Mouse (Mus musculus) limb, embryonic 12.5 days (tissue): ENCODE measurements around the gene Echdc3. TPM values are rescaled to one million over a fixed set of nuclear protein-coding genes. Genes with fewer than 3 reads are reported as not detected.
A peak's percentile ranks its signal among the peaks of the same experiment; 100 is the strongest.

Source experiments
- ATAC-seq: fragments of 200-750 bp; cut with Nextera tagmentation; 2 replicates; pipeline ENCODE4 v1.8.0; 2017; ENCODE audit warnings: low read depth, moderate TSS enrichment; ENCODE audit not compliant: insufficient number of reproducible peaks, insufficient read depth, low FRiP score, low TSS enrichment
- H3K27ac ChIP-seq: fragments of 300-500 bp; sonication (generic); 2 replicates; pipeline ENCODE4 v1.5.1; 2016; ENCODE audit warnings: mild to moderate bottlenecking, moderate library complexity
- H3K27me3 ChIP-seq: fragments of 300-500 bp; sonication (generic); 2 replicates; pipeline ENCODE4 v1.6.1; 2016; ENCODE audit warnings: mild to moderate bottlenecking, moderate library complexity
- H3K36me3 ChIP-seq: fragments of 300-500 bp; sonication (generic); 2 replicates; pipeline ENCODE4 v1.6.1; 2016; ENCODE audit warnings: mild to moderate bottlenecking, moderate library complexity
- H3K4me1 ChIP-seq: fragments of 300-500 bp; sonication (generic); replicated peaks from 2 replicates; pipeline ENCODE4 v1.6.1; 2016
- H3K4me2 ChIP-seq: fragments of 300-500 bp; sonication (generic); 2 replicates; pipeline ENCODE4 v1.6.1; 2016; ENCODE audit warnings: mild to moderate bottlenecking, moderate library complexity
- H3K4me3 ChIP-seq: fragments of 300-500 bp; sonication (generic); replicated peaks from 2 replicates; pipeline ENCODE4 v1.5.1; 2016; ENCODE audit warnings: mild to moderate bottlenecking
- H3K9ac ChIP-seq: fragments of 300-500 bp; sonication (generic); replicated peaks from 2 replicates; pipeline ENCODE4 v1.6.1; 2016; ENCODE audit warnings: mild to moderate bottlenecking, moderate library complexity
- H3K9me3 ChIP-seq: fragments of 300-500 bp; sonication (generic); 2 replicates; pipeline ENCODE4 v1.6.1; 2016; ENCODE audit warnings: mild to moderate bottlenecking, moderate library complexity
- WGBS: fragments of 180-500 bp; shearing (Covaris S2); methylation state at CpG from one replicate; pipeline ENCODE4 v1.1.7; 2016; 5-methylcytosine and 5-hydroxymethylcytosine counted together
- polyA plus RNA-seq: library from polyadenylated mRNA; unstranded; fragments of >200 nt; fragmentation: Nextera tagmentation; extraction: Ambion mirVana; gene quantifications from 2 replicates; pipeline ENCODE4 v1.2.1, GENCODE M21; 2016

The Echdc3 gene
- polyA plus RNA-seq, 1 experiment from 2014 or later = 4.3 TPM

DNA sequence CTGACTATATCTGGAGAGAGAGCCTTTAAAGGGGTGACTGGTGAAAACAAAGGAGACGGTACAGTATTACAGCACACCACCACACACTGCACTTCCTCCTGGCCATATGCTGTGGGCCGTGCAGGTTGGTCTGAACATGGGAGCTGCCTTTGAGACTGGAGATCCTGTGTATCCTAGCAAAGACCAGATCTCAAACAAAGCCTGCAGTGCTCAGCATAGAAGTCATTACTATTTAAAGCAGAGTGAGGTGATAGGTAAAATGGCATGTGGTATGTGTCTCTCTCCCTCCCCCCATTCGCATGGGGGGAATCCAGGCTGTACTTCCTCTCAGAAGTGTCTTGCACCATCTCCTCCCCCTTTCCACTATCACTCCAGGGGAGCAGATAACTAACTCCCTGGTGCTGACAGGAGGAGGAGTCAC lies 38.3 kb upstream of the Echdc3 start:
- H3K36me3 ChIP-seq = no peaks in the 10 kb centered on the region
- H3K9me3 ChIP-seq = 0 out of 2 replicates have a peak, but pooled peaks cover 7% of the 10 kb centered on the region
- H3K9ac ChIP-seq = no peak overlapping the region
- ATAC-seq = no peak
- no peak overlapping the region for H3K4me2 ChIP-seq
- H3K4me1 ChIP-seq = peaks cover 2% of the 10 kb centered on the region
- no peak overlapping the region for H3K27ac ChIP-seq
- no peaks in the 10 kb centered on the region for H3K27me3 ChIP-seq
- 81% methylated on average over 3 of the region's 3 CpGs for WGBS
- H3K4me3 ChIP-seq = no peak overlapping the region

DNA sequence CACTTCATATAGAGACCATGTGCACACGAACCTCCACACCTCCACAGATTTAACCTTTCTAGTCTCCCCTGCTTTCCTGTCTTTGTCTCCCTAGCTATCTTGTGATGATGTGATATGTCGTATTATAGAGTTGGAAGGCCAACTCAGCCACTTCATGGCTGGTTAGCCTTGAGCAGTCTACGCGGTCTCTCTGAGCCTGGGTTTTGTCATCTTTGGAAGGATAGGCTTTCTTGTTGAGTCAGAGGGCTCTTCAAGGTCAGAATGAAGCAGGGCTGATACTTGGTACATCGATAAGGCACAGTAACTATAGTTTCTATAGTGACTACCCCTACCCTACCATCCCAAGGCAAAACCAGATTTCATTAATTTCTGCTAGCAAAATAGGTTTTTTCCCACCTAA lies 28.6 kb upstream of the Echdc3 start:
- Histone ChIP-seq H3K4me1 (peaks cover 10% of the 10 kb centered on the region; the same call in 1 of the 2 replicates), H3K27ac (no peak overlapping the region), H3K27me3 (no peaks in the 10 kb centered on the region), H3K36me3 (no peaks in the 10 kb centered on the region), H3K9ac (no peak overlapping the region), H3K4me3 (no peak overlapping the region), H3K4me2 (no peak overlapping the region), H3K9me3 (0 out of 2 replicates have a peak, but pooled peaks cover 5% of the 10 kb centered on the region)
- no peak for ATAC-seq
- WGBS = 88% methylated on average over 5 of the region's 5 CpGs

DNA sequence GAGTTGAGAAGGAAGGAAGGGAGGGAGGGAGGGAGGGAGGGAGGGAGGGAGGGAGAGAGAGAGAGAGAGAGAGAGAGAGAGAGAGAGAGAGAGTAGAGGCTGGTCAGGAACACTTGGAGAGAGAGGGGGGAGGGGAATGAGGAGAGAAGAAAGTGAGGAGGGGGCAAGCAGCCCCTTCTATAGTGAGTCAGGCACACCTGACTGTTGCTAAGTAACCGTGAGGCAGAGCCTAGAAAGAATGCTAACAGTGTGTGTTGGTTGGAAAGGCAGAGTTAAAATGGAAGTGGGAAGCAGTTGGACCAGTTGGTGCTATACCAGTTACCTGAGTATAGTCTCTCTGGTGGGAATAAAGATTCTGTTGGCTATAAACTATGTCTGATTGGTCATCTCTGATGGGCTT lies 27.2 kb upstream of the Echdc3 start:
- Histone ChIP-seq H3K9ac (no peak overlapping the region), H3K4me3 (no peak overlapping the region), H3K4me2 (no peak overlapping the region), H3K36me3 (no peaks in the 10 kb centered on the region), H3K27ac (no peak overlapping the region), H3K9me3 (no peaks in the 10 kb centered on the region), H3K27me3 (no peaks in the 10 kb centered on the region), H3K4me1 (peaks cover 10% of the 10 kb centered on the region; the same call in 1 of the 2 replicates)
- 65% methylated on average over 1 of the region's 1 CpGs for WGBS
- ATAC-seq = no peak

DNA sequence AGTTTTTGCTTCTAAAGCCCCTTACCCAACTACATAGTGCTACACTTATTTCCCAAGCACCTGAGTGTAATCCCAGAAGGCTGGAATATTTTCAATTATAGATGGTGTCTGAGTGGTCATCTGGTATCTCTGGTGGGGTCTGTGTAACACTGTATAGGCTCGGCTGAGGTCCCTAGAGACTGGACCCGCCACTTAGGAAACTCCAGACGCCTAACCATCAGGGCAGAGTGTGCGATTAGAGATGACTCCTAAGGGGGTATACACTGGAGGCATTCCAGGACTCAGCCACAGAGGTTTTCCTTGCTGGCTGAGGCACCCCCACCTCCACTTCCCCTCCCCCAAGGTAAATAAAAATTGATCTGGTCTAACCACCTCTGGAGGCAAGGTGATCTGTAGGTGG lies 26.5 kb upstream of the Echdc3 start:
- 57% methylated on average over 4 of the region's 4 CpGs for WGBS
- no peak overlapping the region for H3K4me2 ChIP-seq
- no peak overlapping the region for H3K4me3 ChIP-seq
- no peaks in the 10 kb centered on the region for H3K27me3 ChIP-seq
- H3K4me1 ChIP-seq = peaks cover 10% of the 10 kb centered on the region
- ATAC-seq = peak; percentile 57; the same call in 1 of the 2 replicates
- no peaks in the 10 kb centered on the region for H3K9me3 ChIP-seq
- no peak overlapping the region for H3K9ac ChIP-seq
- no peaks in the 10 kb centered on the region for H3K36me3 ChIP-seq
- H3K27ac ChIP-seq = no peak overlapping the region

DNA sequence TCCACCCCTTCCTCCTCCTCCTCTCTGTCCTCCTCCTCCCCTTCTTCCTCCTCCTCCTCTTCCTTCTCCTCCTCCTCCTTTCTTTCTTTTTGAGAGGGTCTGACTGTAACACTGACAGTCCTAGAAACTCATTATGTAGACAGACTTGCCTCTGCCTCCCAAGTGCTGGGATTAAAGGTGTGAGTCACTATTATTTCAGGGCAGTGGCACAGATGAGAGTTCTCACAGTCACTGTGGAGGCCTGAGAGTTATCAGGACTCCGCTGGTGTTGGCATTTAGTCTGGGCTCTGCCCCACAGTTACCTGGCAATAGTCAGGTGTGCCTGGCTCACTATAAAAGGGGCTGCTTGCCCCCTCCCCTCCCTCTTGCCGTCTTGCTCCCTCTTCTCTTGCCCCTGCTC lies 25.8 kb upstream of the Echdc3 start:
- H3K4me2 ChIP-seq = no peak overlapping the region
- H3K4me1 ChIP-seq = peaks cover 10% of the 10 kb centered on the region
- no peaks in the 10 kb centered on the region for H3K9me3 ChIP-seq
- H3K36me3 ChIP-seq = no peaks in the 10 kb centered on the region
- H3K27ac ChIP-seq = no peak overlapping the region
- H3K4me3 ChIP-seq = no peak overlapping the region
- no peaks in the 10 kb centered on the region for H3K27me3 ChIP-seq
- 53% methylated on average over 2 of the region's 2 CpGs for WGBS
- H3K9ac ChIP-seq = no peak overlapping the region
- ATAC-seq = no peak

DNA sequence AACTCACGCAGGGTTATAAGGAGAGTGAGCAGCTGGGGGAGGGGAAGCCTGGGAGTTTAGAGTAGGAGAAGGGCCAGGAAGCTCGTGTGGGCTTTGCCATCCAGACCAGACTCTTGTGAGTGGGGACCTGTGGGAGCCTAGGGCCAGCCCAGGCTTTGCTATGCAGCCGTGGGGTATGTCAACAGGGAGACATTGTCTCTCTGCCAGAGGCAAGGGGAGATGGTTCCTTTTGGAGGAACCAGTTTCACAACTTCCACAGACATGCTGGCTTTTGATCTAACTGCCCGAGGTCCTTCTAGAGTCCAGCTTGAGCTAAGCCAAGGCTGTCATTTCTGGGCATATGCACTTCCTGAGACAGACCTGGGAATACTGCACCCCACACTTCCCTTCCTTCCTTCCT lies 25.4 kb upstream of the Echdc3 start:
- H3K9ac ChIP-seq = no peak overlapping the region
- peaks cover 10% of the 10 kb centered on the region for H3K4me1 ChIP-seq
- H3K4me2 ChIP-seq = no peak overlapping the region
- no peaks in the 10 kb centered on the region for H3K27me3 ChIP-seq
- H3K9me3 ChIP-seq = no peaks in the 10 kb centered on the region
- no peak for ATAC-seq
- WGBS = 37% methylated on average over 4 of the region's 4 CpGs
- no peaks in the 10 kb centered on the region for H3K36me3 ChIP-seq
- no peak overlapping the region for H3K4me3 ChIP-seq
- no peak overlapping the region for H3K27ac ChIP-seq

DNA sequence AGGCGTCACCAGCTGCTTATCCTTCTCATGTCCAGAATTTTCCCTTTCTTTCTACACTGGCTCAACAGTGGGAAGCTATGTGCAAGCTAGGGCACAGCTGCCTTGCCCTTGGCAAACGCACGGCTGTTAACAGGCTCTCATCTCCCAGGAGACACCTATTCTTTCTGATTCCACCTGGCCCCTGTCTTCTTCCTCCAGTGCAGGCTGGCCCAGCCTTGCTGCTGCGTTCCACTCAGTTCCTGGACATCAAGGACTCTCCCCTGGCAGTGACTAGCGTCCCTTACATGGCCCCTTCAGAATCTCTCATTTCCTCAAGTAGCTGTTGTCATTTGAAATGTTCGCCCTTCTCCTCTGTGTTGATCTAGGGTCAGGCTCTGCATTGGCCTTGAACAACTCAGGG lies 20.5 kb upstream of the Echdc3 start:
- no peak overlapping the region for H3K9ac ChIP-seq
- ATAC-seq = no peak

DNA sequence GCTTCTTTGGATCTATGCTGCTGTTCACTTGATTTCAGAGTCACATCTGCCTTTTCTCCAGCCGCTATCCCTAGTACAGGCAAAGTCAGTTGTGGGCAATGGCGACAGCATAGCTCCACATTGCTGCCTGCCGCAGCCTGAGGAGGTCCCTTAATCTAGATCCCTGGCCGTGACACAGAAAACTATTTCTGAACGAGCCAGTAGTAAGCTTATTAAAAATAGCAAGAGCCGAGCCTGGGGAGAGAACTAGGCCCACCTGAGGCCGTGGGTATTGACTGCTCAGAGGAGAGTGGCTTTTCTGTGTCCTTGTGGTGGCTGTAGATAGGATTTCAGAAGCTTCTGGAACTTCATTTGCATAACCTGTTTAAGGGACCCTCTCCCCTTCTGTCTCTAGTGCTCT lies 19.9 kb upstream of the Echdc3 start:
- Histone ChIP-seq H3K4me3 (no peak overlapping the region), H3K4me1 (no peaks in the 10 kb centered on the region; the same call in 1 of the 2 replicates), H3K9me3 (no peaks in the 10 kb centered on the region), H3K4me2 (no peak overlapping the region), H3K27ac (no peak overlapping the region), H3K36me3 (no peaks in the 10 kb centered on the region), H3K9ac (no peak overlapping the region), H3K27me3 (no peaks in the 10 kb centered on the region)
- 83% methylated on average over 7 of the region's 7 CpGs for WGBS
- no peak for ATAC-seq

More for the DNA sequence above, 20.5 kb upstream of the Echdc3 start:
- H3K4me3 ChIP-seq = no peak overlapping the region
- H3K27me3 ChIP-seq = no peaks in the 10 kb centered on the region
- H3K9me3 ChIP-seq = no peaks in the 10 kb centered on the region
- H3K4me2 ChIP-seq = no peak overlapping the region
- no peaks in the 10 kb centered on the region for H3K36me3 ChIP-seq
- H3K27ac ChIP-seq = no peak overlapping the region
- WGBS = 73% methylated on average over 6 of the region's 6 CpGs
- peaks cover 4% of the 10 kb centered on the region; the same call in 1 of the 2 replicates for H3K4me1 ChIP-seq

DNA sequence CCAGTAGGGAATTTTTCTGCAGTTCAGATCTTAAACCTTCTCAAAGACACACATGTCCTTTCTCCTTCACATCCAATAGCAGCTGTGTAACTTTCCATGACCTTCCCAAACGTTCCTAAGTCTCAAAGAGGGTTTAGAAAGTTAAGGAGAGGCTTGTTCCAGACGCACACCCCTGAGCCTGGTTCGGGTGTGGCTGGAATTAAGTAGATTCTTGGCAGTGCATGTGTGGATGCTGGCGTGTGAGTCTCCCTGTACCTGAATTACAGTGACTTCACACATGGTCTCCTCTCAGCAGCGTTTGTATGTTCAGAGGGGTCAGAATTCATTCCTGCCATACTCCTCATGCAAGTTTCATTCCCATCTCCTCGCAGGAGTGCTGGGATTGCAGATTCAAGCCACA lies 18.0 kb upstream of the Echdc3 start:
- H3K27ac ChIP-seq = no peak overlapping the region
- no peaks in the 10 kb centered on the region for H3K27me3 ChIP-seq
- H3K36me3 ChIP-seq = no peaks in the 10 kb centered on the region
- H3K9me3 ChIP-seq = no peaks in the 10 kb centered on the region
- no peak overlapping the region for H3K9ac ChIP-seq
- ATAC-seq = no peak
- H3K4me2 ChIP-seq = no peak overlapping the region
- no peaks in the 10 kb centered on the region; the same call in 1 of the 2 replicates for H3K4me1 ChIP-seq
- 76% methylated on average over 6 of the region's 6 CpGs for WGBS
- H3K4me3 ChIP-seq = no peak overlapping the region

DNA sequence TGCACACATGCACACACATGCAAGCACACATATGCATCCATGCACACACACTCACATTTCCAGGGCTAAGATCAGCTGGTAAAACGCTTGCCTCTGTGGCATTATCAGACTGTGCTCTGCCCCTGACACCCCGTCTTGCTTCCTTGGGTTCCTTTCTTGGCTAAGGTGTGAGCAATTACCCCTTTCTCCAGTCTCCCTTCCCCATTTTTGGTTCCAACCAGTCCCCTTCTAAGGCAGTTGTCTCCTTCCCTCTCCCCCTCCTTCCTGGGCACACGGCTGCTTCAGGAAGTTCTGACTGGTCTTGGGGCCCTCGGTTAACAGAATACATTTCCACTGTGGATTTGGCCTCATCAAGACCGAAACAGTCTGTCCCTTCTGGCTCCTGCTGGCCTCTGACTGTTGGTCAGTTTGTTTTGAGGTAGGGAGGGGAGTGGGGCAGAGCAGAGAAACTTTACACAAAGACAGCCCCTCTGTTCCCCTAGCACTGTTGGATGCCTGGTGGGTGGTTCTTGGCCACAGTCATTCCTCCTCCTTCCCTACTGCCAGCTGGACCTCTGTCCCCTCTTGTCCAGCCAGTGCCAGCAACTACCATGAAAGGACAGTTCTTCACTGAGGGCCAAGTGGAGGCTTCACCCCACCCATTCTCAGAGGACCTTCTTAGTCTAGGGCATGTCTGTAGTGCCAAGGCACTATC lies 16.9 kb upstream of the Echdc3 start:
- ATAC-seq = no peak
- WGBS = 75% methylated on average over 5 of the region's 5 CpGs

DNA sequence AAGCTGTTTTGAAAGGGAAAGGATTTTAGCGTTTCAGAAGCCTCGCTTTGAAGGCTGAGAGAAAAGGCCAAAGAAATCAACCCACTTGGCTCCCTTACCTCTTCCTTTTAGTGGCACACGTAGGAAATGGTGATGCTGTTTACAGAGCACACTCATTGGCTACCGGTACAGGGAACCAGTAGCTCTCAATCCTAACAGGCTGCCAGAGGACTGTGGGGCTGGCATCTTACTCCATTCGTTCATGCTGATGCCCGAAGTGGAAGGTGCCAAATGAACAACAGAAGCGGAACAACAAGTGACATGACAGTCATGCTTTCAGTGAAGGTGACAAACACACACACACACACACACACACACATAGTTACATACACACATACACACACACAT lies 14.2 kb upstream of the Echdc3 start:
- no peaks in the 10 kb centered on the region for H3K27me3 ChIP-seq
- WGBS = 84% methylated on average over 7 of the region's 7 CpGs

More for the DNA sequence above, 16.9 kb upstream of the Echdc3 start:
- Histone ChIP-seq H3K27ac (no peak overlapping the region), H3K4me2 (no peak overlapping the region), H3K27me3 (no peaks in the 10 kb centered on the region), H3K4me1 (no peaks in the 10 kb centered on the region; the same call in 1 of the 2 replicates), H3K4me3 (no peak overlapping the region), H3K9me3 (peaks cover 7% of the 10 kb centered on the region), H3K9ac (no peak overlapping the region), H3K36me3 (no peaks in the 10 kb centered on the region)

More for the DNA sequence above, 14.2 kb upstream of the Echdc3 start:
- Histone ChIP-seq H3K4me3 (no peak overlapping the region), H3K4me2 (no peak overlapping the region), H3K4me1 (no peaks in the 10 kb centered on the region), H3K27ac (no peak overlapping the region), H3K9ac (no peak overlapping the region), H3K36me3 (no peaks in the 10 kb centered on the region), H3K9me3 (peaks cover 11% of the 10 kb centered on the region)
- ATAC-seq = no peak
